Comparison of ENCODE assay signal across 7 mouse cellular contexts in genomic region chr17:5238387-5239245, GRCm38 (mm10).
DNase-seq lines count a peak whose midpoint lies in the region; ATAC-seq and TF ChIP-seq lines count a peak whose summit lies in the region.

No protein-coding gene starts in this region.

- no peak for DNase-seq in limb, embryonic 10.5 days (ENCODE audit: low spot score)
- peak; percentile 31 for DNase-seq in c-Kit-positive CD71-negative TER-119-negative erythroid progenitor cells, embryonic 14.5 days (ENCODE audit: low read depth)
- DNase-seq in stomach, postnatal 0 days (ENCODE audit: low spot score) = no peak
- no peak for DNase-seq in urinary bladder, postnatal 4 days (ENCODE audit: low spot score in 2 of 2)
- no peak for DNase-seq in cerebellum, postnatal 36 days

- no peak overlapping the region for H3K9ac ChIP-seq in limb, embryonic 12.5 days (replicated peaks)
- peak overlapping the region; percentile 27; the same call in 1 of the 2 replicates for H3K9ac ChIP-seq in liver, embryonic 16.5 days (ENCODE audit: low read depth, low read length)
- H3K9ac ChIP-seq in stomach, postnatal 0 days (ENCODE audit: low read length) = no peak overlapping the region

- no peaks in the 10 kb centered on the region for H3K9me3 ChIP-seq in limb, embryonic 12.5 days
- H3K9me3 ChIP-seq in limb, embryonic 10.5 days (replicated peaks) = no peaks in the 10 kb centered on the region
- H3K9me3 ChIP-seq in liver, embryonic 16.5 days (replicated peaks; ENCODE audit: control insufficient read depth, low read length) = no peaks in the 10 kb centered on the region
- H3K9me3 ChIP-seq in stomach, postnatal 0 days (ENCODE audit: control insufficient read depth, low read length) = no peaks in the 10 kb centered on the region

- peaks cover 67% of the 10 kb centered on the region for H3K4me1 ChIP-seq in limb, embryonic 12.5 days (replicated peaks)
- H3K4me1 ChIP-seq in limb, embryonic 10.5 days = peaks cover 62% of the 10 kb centered on the region
- H3K4me1 ChIP-seq in liver, embryonic 16.5 days (ENCODE audit: control insufficient read depth, low read depth, low read length) = peaks cover 10% of the 10 kb centered on the region
- H3K4me1 ChIP-seq in stomach, postnatal 0 days (replicated peaks; ENCODE audit: control insufficient read depth, insufficient read depth) = peaks cover 7% of the 10 kb centered on the region; the same call in 1 of the 2 replicates

- TF ChIP-seq CTCF in stomach, postnatal 0 days (IDR thresholded peaks at IDR 0.05; ENCODE audit: low read depth) = no peak

- 0 out of 2 replicates have a peak overlapping the region, but pooled peaks have one; percentile 1 for H3K27ac ChIP-seq in limb, embryonic 12.5 days
- no peak overlapping the region; the same call in 1 of the 2 replicates for H3K27ac ChIP-seq in limb, embryonic 10.5 days
- H3K27ac ChIP-seq in liver, embryonic 16.5 days (ENCODE audit: low read length) = peak overlapping the region; percentile 36
- H3K27ac ChIP-seq in stomach, postnatal 0 days (replicated peaks) = peak overlapping the region; percentile 35

- WGBS in limb, embryonic 12.5 days = 76% methylated on average over 16 of the region's 16 CpGs
- WGBS in limb, embryonic 10.5 days = 89% methylated on average over 16 of the region's 16 CpGs
- 20% methylated on average over 16 of the region's 16 CpGs for WGBS in liver, embryonic 16.5 days (ENCODE audit: insufficient replicate concordance)
- 65% methylated on average over 16 of the region's 16 CpGs for WGBS in stomach, postnatal 0 days

- H3K27me3 ChIP-seq in limb, embryonic 12.5 days = no peaks in the 10 kb centered on the region
- H3K27me3 ChIP-seq in limb, embryonic 10.5 days (ENCODE audit: low read depth, poor library complexity, severe bottlenecking) = no peaks in the 10 kb centered on the region
- no peaks in the 10 kb centered on the region for H3K27me3 ChIP-seq in liver, embryonic 16.5 days (ENCODE audit: control insufficient read depth, insufficient read depth, low read depth, low read length)
- H3K27me3 ChIP-seq in stomach, postnatal 0 days (ENCODE audit: control insufficient read depth, insufficient read depth, low read length) = no peaks in the 10 kb centered on the region

- no peak for ATAC-seq in limb, embryonic 12.5 days (ENCODE audit: insufficient number of reproducible peaks, insufficient read depth, low FRiP score, low TSS enrichment, low read depth)
- ATAC-seq in liver, embryonic 16.5 days (ENCODE audit: low read depth) = 0 out of 2 replicates have a peak, but pooled peaks have one; percentile 21
- ATAC-seq in stomach, postnatal 0 days (ENCODE audit: low FRiP score, low TSS enrichment) = 0 out of 2 replicates have a peak, but pooled peaks have one; percentile 32

- H3K36me3 ChIP-seq in limb, embryonic 12.5 days = peaks cover 7% of the 10 kb centered on the region
- H3K36me3 ChIP-seq in limb, embryonic 10.5 days = peaks cover 5% of the 10 kb centered on the region
- H3K36me3 ChIP-seq in liver, embryonic 16.5 days (ENCODE audit: control insufficient read depth, insufficient read depth) = no peaks in the 10 kb centered on the region
- H3K36me3 ChIP-seq in stomach, postnatal 0 days (ENCODE audit: control insufficient read depth, insufficient read depth, low read length) = no peaks in the 10 kb centered on the region

- TF ChIP-seq EP300 in stomach, postnatal 0 days (optimal IDR thresholded peaks at IDR 0.05) = no peak

- H3K4me3 ChIP-seq in limb, embryonic 12.5 days (replicated peaks) = no peak overlapping the region
- no peak overlapping the region for H3K4me3 ChIP-seq in limb, embryonic 10.5 days
- H3K4me3 ChIP-seq in liver, embryonic 16.5 days (ENCODE audit: low read depth, low read length) = no peak overlapping the region
- no peak overlapping the region for H3K4me3 ChIP-seq in stomach, postnatal 0 days (ENCODE audit: low read depth, low read length)

- no peak overlapping the region for H3K4me2 ChIP-seq in limb, embryonic 12.5 days
- peak overlapping the region; percentile 15; the same call in 1 of the 2 replicates for H3K4me2 ChIP-seq in liver, embryonic 16.5 days (ENCODE audit: low read depth, low read length)
- H3K4me2 ChIP-seq in stomach, postnatal 0 days (replicated peaks; ENCODE audit: low read depth) = no peak overlapping the region
